Mouse (Mus musculus): ENCODE measurements around the gene Cckbr.
A peak's percentile ranks its signal among the peaks of the same experiment; 100 is the strongest.

Gene Cckbr

GRCm38 (mm10) chr7:105498854-105499492 lies 73.4 kb downstream of the Cckbr start:
- no peak for DNase-seq

GRCm38 (mm10) chr7:105499676-105500075 lies 74.1 kb downstream of the Cckbr start:
- no peak for DNase-seq

- no peak for DNase-seq
Observed at GRCm38 (mm10) chr7:105501984-105502383, 76.5 kb downstream of the Cckbr start.

GRCm38 (mm10) chr7:105507257-105507656 lies 81.7 kb downstream of the Cckbr start:
- no peak for DNase-seq

- no peak for DNase-seq
Observed at GRCm38 (mm10) chr7:105510143-105510542, 84.6 kb downstream of the Cckbr start.

- no peak for DNase-seq
Observed at GRCm38 (mm10) chr7:105513845-105514291, 88.3 kb downstream of the Cckbr start.

- no peak for DNase-seq
Observed at GRCm38 (mm10) chr7:105514561-105514960, 89.0 kb downstream of the Cckbr start.

- peak; percentile 56 for DNase-seq
Observed at GRCm38 (mm10) chr7:105515178-105515577, 89.6 kb downstream of the Cckbr start.

GRCm38 (mm10) chr7:105516669-105517360 lies 91.3 kb downstream of the Cckbr start:
- no peak for DNase-seq

GRCm38 (mm10) chr7:105519336-105519735 lies 93.8 kb downstream of the Cckbr start:
- no peak for DNase-seq

GRCm38 (mm10) chr7:105519771-105520170 lies 94.2 kb downstream of the Cckbr start:
- no peak for DNase-seq

- DNase-seq: no peak
Observed at GRCm38 (mm10) chr7:105520201-105520600, 94.7 kb downstream of the Cckbr start.

All from lung, postnatal 10 days (tissue).